In genomic region chr9:69700696-69701095, GRCm38 (mm10) we compare ENCODE assay signal across 22 mouse cellular contexts.
DNase-seq lines count a peak whose midpoint lies in the region; TF ChIP-seq lines count a peak whose summit lies in the region.
"Had no signal": no experiment of that assay in that cellular context is flagged by ENCODE, and none has a peak within 500 bp of the region (broad histone marks: within the 10 kb centered on the region; RNA-seq: fewer than 3 reads in every experiment).

No protein-coding gene starts in this region.

- peak; percentile 22 for DNase-seq in adrenal gland, postnatal 14 days
- no peak for DNase-seq in adrenal gland, adult 18-20 months (ENCODE audit: low spot score in 2 of 2)
- DNase-seq in heart, adult 11 months, result peak; percentile 66
- DNase-seq in heart, adult 2 months, result no peak
- DNase-seq in retina, postnatal 1 day, result peak; percentile 51
- DNase-seq in retina, embryonic 14.5 days (ENCODE audit: low spot score), result no peak
- DNase-seq: adrenal gland, adult 2 months; adrenal gland, postnatal 10 days; adrenal gland, postnatal 36 days; B cell, adult 2 months; cerebellum, adult 11-12 months; cerebellum, adult 8-10 months; cerebellum, adult 9-11 months; cerebellum, postnatal 25 days; forebrain, postnatal 0 days had no signal

- H3K9ac ChIP-seq in heart, adult 2 months (ENCODE audit: low read depth, low read length), result no peak overlapping the region
- H3K9ac ChIP-seq: embryonic facial prominence, embryonic 12.5 days; forebrain, embryonic 13.5 days; forebrain, embryonic 15.5 days; forebrain, postnatal 0 days had no signal

- WGBS in heart, adult 2 months, result 82% methylated on average over 9 of the region's 9 CpGs

- TF ChIP-seq POLR2A in heart, adult 2 months (IDR thresholded peaks at IDR 0.05; ENCODE audit: insufficient read depth, low read depth, low read length), result no peak

- H3K4me1 ChIP-seq in heart, adult 2 months (ENCODE audit: control insufficient read depth, insufficient read depth, low read length), result no peaks in the 10 kb centered on the region
- H3K4me1 ChIP-seq: embryonic facial prominence, embryonic 10.5 days; embryonic facial prominence, embryonic 12.5 days; forebrain, embryonic 13.5 days; forebrain, embryonic 15.5 days had no signal

- no peak for TF ChIP-seq CTCF in heart, adult 2 months (IDR thresholded peaks at IDR 0.05)

- no peak overlapping the region for H3K27ac ChIP-seq in heart, adult 2 months
- H3K27ac ChIP-seq: embryonic facial prominence, embryonic 10.5 days; embryonic facial prominence, embryonic 12.5 days; forebrain, embryonic 13.5 days; forebrain, embryonic 15.5 days had no signal

- intact Hi-C loops in heart, adult 2 months (cut with DNase I), result no loop called here

- no peak for TF ChIP-seq EP300 in heart, adult 2 months (IDR thresholded peaks at IDR 0.05; ENCODE audit: insufficient read depth, low read depth, low read length)

- no peaks in the 10 kb centered on the region for H3K27me3 ChIP-seq in heart, adult 2 months (ENCODE audit: control insufficient read depth, insufficient read depth, low read length)
- H3K27me3 ChIP-seq: CH12.LX; embryonic facial prominence, embryonic 12.5 days; forebrain, embryonic 15.5 days; Patski had no signal

- H3K4me3 ChIP-seq in heart, adult 2 months, result no peak overlapping the region
- H3K4me3 ChIP-seq: embryonic facial prominence, embryonic 10.5 days; embryonic facial prominence, embryonic 12.5 days; forebrain, embryonic 13.5 days; forebrain, embryonic 15.5 days had no signal

- no peaks in the 10 kb centered on the region for H3K36me3 ChIP-seq in heart, adult 2 months (ENCODE audit: control insufficient read depth, insufficient read depth, low read length)
- H3K36me3 ChIP-seq: embryonic facial prominence, embryonic 10.5 days; embryonic facial prominence, embryonic 12.5 days; forebrain, embryonic 15.5 days; G1E had no signal

- H3K79me2 ChIP-seq in heart, adult 2 months (replicated peaks; ENCODE audit: control insufficient read depth, insufficient read depth, low read length), result no peaks in the 10 kb centered on the region

Comparison
In these comparisons a context has a peak if more than half of its experiments do, and no peak if none do; other contexts are left out.
1. DNase-seq: peak in adrenal gland, postnatal 14 days (single experiment), heart, adult 11 months (single experiment) and retina, postnatal 1 day (single experiment); none in adrenal gland, adult 18-20 months (0 of 2), heart, adult 2 months (0 of 2) and retina, embryonic 14.5 days (single experiment).